ENCODE assay signal across 24 mouse cellular contexts in the genomic region with DNA sequence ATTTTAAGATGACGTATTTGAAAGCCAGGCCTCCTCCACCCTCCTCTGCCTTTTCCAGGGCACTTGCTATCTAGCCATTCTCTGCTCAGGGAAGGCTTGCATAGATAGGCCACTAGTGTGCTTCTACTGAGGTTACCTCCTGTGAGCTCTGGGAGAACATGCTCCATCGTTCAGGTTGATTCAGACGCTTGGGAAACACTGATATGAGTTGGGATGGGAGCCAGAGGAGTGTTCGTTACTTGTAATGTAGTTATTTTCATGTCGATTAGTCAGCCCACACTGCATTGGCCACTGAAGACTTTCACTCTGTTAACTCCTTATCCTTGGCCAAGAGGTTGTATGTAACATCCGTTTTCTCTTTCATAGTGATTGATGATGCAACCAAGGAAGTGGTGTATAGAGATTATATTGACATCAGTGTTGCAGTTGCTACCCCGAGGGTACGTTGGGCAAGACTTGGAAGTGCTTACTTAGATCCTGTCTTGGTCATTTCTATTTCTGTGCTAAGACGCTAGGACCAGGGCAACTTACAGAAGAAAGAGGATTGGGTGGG. TPM values are rescaled to one million over a fixed set of nuclear protein-coding genes. Genes with fewer than 3 reads are reported as not detected.
DNase-seq lines count a peak whose midpoint lies in the region; ATAC-seq and TF ChIP-seq lines count a peak whose summit lies in the region.
"Had no signal": no experiment of that assay in that cellular context is flagged by ENCODE, and none has a peak within 500 bp of the region (broad histone marks: within the 10 kb centered on the region; RNA-seq: fewer than 3 reads in every experiment).

No protein-coding gene starts in this region.

- H3K4me1 ChIP-seq in liver, postnatal 0 days (ENCODE audit: insufficient read depth) = no peaks in the 10 kb centered on the region
- H3K4me1 ChIP-seq in midbrain, embryonic 10.5 days = no peaks in the 10 kb centered on the region
- H3K4me1 ChIP-seq: heart, embryonic 13.5 days; neural tube, embryonic 15.5 days had no signal

- H3K4me3 ChIP-seq in liver, postnatal 0 days (ENCODE audit: low read depth, low read length) = no peak overlapping the region
- no peak overlapping the region for H3K4me3 ChIP-seq in midbrain, embryonic 10.5 days
- H3K4me3 ChIP-seq in layer of hippocampus, adult 2 months = no peak overlapping the region
- H3K4me3 ChIP-seq: embryonic facial prominence, embryonic 15.5 days; heart, embryonic 13.5 days; left cerebral cortex, adult 2 months; liver, embryonic 15.5 days; neural tube, embryonic 15.5 days had no signal

- no peak overlapping the region for H3K4me2 ChIP-seq in liver, postnatal 0 days (ENCODE audit: low read depth, low read length)
- H3K4me2 ChIP-seq: embryonic facial prominence, embryonic 15.5 days; heart, embryonic 13.5 days; hindbrain, embryonic 14.5 days; liver, embryonic 15.5 days; midbrain, embryonic 11.5 days; neural tube, embryonic 15.5 days had no signal

- H3K36me3 ChIP-seq in liver, postnatal 0 days (replicated peaks; ENCODE audit: insufficient read depth, low read length) = peaks cover 79% of the 10 kb centered on the region
- H3K36me3 ChIP-seq in midbrain, embryonic 10.5 days = peaks cover 96% of the 10 kb centered on the region

- DNase-seq in gastrocnemius, adult 18-20 months (ENCODE audit: low spot score) = peak; percentile 60
- no peak for DNase-seq in gastrocnemius, postnatal 4 days (ENCODE audit: low spot score in 2 of 2)
- no peak for DNase-seq in liver, postnatal 0 days
- no peak for DNase-seq in liver
- no peak for DNase-seq in midbrain, embryonic 10.5 days (ENCODE audit: low spot score)
- no peak for DNase-seq in layer of hippocampus, adult 2 months (ENCODE audit: low spot score in 2 of 2)
- DNase-seq: adrenal gland, postnatal 10 days; cerebellum, adult 9-10 months; gastrocnemius, postnatal 36 days; kidney, adult 9 months; kidney, postnatal 36 days; lung, postnatal 14 days; right cerebral cortex, postnatal 14 days; spleen, adult 18-20 months had no signal

- no peaks in the 10 kb centered on the region for H3K27me3 ChIP-seq in liver, postnatal 0 days (ENCODE audit: insufficient read depth, low read length)
- no peaks in the 10 kb centered on the region for H3K27me3 ChIP-seq in midbrain, embryonic 10.5 days (ENCODE audit: low read depth, poor library complexity, severe bottlenecking)
- H3K27me3 ChIP-seq: embryonic facial prominence, embryonic 15.5 days; heart, embryonic 13.5 days; liver, embryonic 15.5 days; neural tube, embryonic 15.5 days had no signal

- H3K9ac ChIP-seq in liver, postnatal 0 days (replicated peaks) = no peak overlapping the region
- H3K9ac ChIP-seq: embryonic facial prominence, embryonic 15.5 days; heart, embryonic 13.5 days; hindbrain, embryonic 14.5 days; liver, embryonic 15.5 days; neural tube, embryonic 15.5 days had no signal

- H3K9me3 ChIP-seq in liver, postnatal 0 days (ENCODE audit: low read length) = no peaks in the 10 kb centered on the region
- H3K9me3 ChIP-seq in midbrain, embryonic 10.5 days (replicated peaks) = no peaks in the 10 kb centered on the region
- H3K9me3 ChIP-seq: embryonic facial prominence, embryonic 15.5 days; heart, embryonic 13.5 days; liver, embryonic 15.5 days; neural tube, embryonic 15.5 days had no signal

- 75% methylated on average over 9 of the region's 9 CpGs for WGBS in liver, postnatal 0 days (ENCODE audit: insufficient replicate concordance)
- WGBS in midbrain, embryonic 10.5 days = 97% methylated on average over 9 of the region's 9 CpGs

- TF ChIP-seq CTCF in liver, postnatal 0 days (IDR thresholded peaks at IDR 0.05; ENCODE audit: low read depth) = no peak
- no peak for TF ChIP-seq CTCF in layer of hippocampus, adult 2 months (conservative IDR thresholded peaks at IDR 0.05)

- 0 out of 2 replicates have a peak overlapping the region, but pooled peaks have one; percentile 22 for H3K27ac ChIP-seq in liver, postnatal 0 days (ENCODE audit: low read depth)
- no peak overlapping the region for H3K27ac ChIP-seq in midbrain, embryonic 10.5 days (replicated peaks)
- no peak overlapping the region for H3K27ac ChIP-seq in layer of hippocampus, adult 2 months
- H3K27ac ChIP-seq: embryonic facial prominence, embryonic 15.5 days; heart, embryonic 13.5 days; hindbrain, embryonic 14.5 days; left cerebral cortex, adult 2 months; liver, embryonic 15.5 days; neural tube, embryonic 15.5 days had no signal

- ATAC-seq in liver, postnatal 0 days = no peak
- ATAC-seq in granulocyte monocyte progenitor cell, adult 5-6 weeks (replicated peaks; ENCODE audit: poor library complexity, severe bottlenecking) = peak; percentile 97
- 0 out of 2 replicates have a peak, but pooled peaks have one; percentile 9 for ATAC-seq in neutrophil, adult 5-6 weeks (ENCODE audit: extremely low read depth, insufficient number of reproducible peaks, low FRiP score, poor library complexity, severe bottlenecking)
- ATAC-seq: forebrain, embryonic 16.5 days had no signal

- no peak for TF ChIP-seq EP300 in liver, postnatal 0 days (IDR thresholded peaks at IDR 0.05; ENCODE audit: low read depth)

RNA-seq across cellular contexts. Expression of a gene that starts 18.9 kb away (rescaled TPM):
- 100 to 1,000 TPM; 263 to 288 TPM for total RNA-seq in gastrocnemius, adult 18-20 months (2021)
- 100 to 1,000 TPM; 248 to 258 TPM for total RNA-seq in gastrocnemius, postnatal 4 days (2021)
- polyA plus RNA-seq in liver, postnatal 0 days (2015; fragmentation: Nextera tagmentation; extraction: Ambion mirVana) = 68.3 and 76.4 TPM in 2 replicates
- total RNA-seq in granulocyte monocyte progenitor cell, adult 5-6 weeks (2014; fragmentation: Nextera tagmentation) = 106 and 140 TPM in 2 replicates
- total RNA-seq in granulocyte monocyte progenitor cell, adult 5-6 weeks (2017) = 167 and 195 TPM in 2 replicates
- 156 and 173 TPM in 2 replicates for total RNA-seq in neutrophil, adult 5-6 weeks (2017)
- 110 and 111 TPM in 2 replicates for polyA plus RNA-seq in midbrain, embryonic 10.5 days (2016; fragmentation: Nextera tagmentation; extraction: Ambion mirVana)
- total RNA-seq in layer of hippocampus, adult 2 months (2021) = 100 to 1,000 TPM; 145 to 155 TPM

RNA-seq across cellular contexts. Expression of a gene that starts 18.9 kb away (rescaled TPM):
- 1 to 10 TPM; 1.9 to 3.4 TPM for total RNA-seq in gastrocnemius, adult 18-20 months (2021)
- total RNA-seq in gastrocnemius, postnatal 4 days (2021) = 1 to 10 TPM; 3.2 to 4.7 TPM
- 2.3 and 2.8 TPM in 2 replicates for polyA plus RNA-seq in liver, postnatal 0 days (2015; fragmentation: Nextera tagmentation; extraction: Ambion mirVana)
- total RNA-seq in granulocyte monocyte progenitor cell, adult 5-6 weeks (2014; fragmentation: Nextera tagmentation) = 0.90 and 2.9 TPM in 2 replicates
- 1.1 and 1.5 TPM in 2 replicates for total RNA-seq in granulocyte monocyte progenitor cell, adult 5-6 weeks (2017)
- 1.6 and 5.0 TPM in 2 replicates for total RNA-seq in neutrophil, adult 5-6 weeks (2017)
- 2.3 and 3.5 TPM in 2 replicates for polyA plus RNA-seq in midbrain, embryonic 10.5 days (2016; fragmentation: Nextera tagmentation; extraction: Ambion mirVana)
- 1 to 10 TPM; 2.0 to 2.2 TPM for total RNA-seq in layer of hippocampus, adult 2 months (2021)

RNA-seq across cellular contexts. Expression of a gene that starts 21.6 kb away (rescaled TPM):
- under 1 TPM; 0.39 to 1.00 TPM for total RNA-seq in gastrocnemius, adult 18-20 months (2021)
- total RNA-seq in gastrocnemius, postnatal 4 days (2021) = under 1 TPM; 0.47 to 0.49 TPM
- 0.39 and 0.61 TPM in 2 replicates for polyA plus RNA-seq in liver, postnatal 0 days (2015; fragmentation: Nextera tagmentation; extraction: Ambion mirVana)
- not detected in 2 replicates for total RNA-seq in granulocyte monocyte progenitor cell, adult 5-6 weeks (2014; fragmentation: Nextera tagmentation)
- not detected in 2 replicates for total RNA-seq in granulocyte monocyte progenitor cell, adult 5-6 weeks (2017)
- not detected in 2 replicates for total RNA-seq in neutrophil, adult 5-6 weeks (2017)
- polyA plus RNA-seq in midbrain, embryonic 10.5 days (2016; fragmentation: Nextera tagmentation; extraction: Ambion mirVana) = 1.7 and 2.6 TPM in 2 replicates
- 10 to 100 TPM; 39.0 to 40.0 TPM for total RNA-seq in layer of hippocampus, adult 2 months (2021)

RNA-seq across cellular contexts. Expression of a gene that starts 48.1 kb away (rescaled TPM):
- 1 to 10 TPM; 1.7 to 1.8 TPM for total RNA-seq in gastrocnemius, adult 18-20 months (2021)
- total RNA-seq in gastrocnemius, postnatal 4 days (2021) = 1 to 10 TPM; 5.6 to 6.4 TPM
- polyA plus RNA-seq in liver, postnatal 0 days (2015; fragmentation: Nextera tagmentation; extraction: Ambion mirVana) = 0.36 and 0.45 TPM in 2 replicates
- total RNA-seq in granulocyte monocyte progenitor cell, adult 5-6 weeks (2014; fragmentation: Nextera tagmentation) = not detected in 2 replicates
- total RNA-seq in granulocyte monocyte progenitor cell, adult 5-6 weeks (2017) = not detected in 2 replicates
- total RNA-seq in neutrophil, adult 5-6 weeks (2017) = not detected in 2 replicates
- 2.9 and 3.9 TPM in 2 replicates for polyA plus RNA-seq in midbrain, embryonic 10.5 days (2016; fragmentation: Nextera tagmentation; extraction: Ambion mirVana)
- total RNA-seq in layer of hippocampus, adult 2 months (2021) = 1 to 10 TPM; 4.7 to 5.2 TPM

Comparison
In these comparisons a context has a peak if more than half of its experiments do, and no peak if none do; other contexts are left out.
1. RNA of a gene that starts 21.6 kb away (total RNA-seq): 39.0 to 40.0 TPM in layer of hippocampus, adult 2 months; 0.39 to 1.00 TPM in gastrocnemius, adult 18-20 months, 0.47 to 0.49 TPM in gastrocnemius, postnatal 4 days, not detected in granulocyte monocyte progenitor cell, adult 5-6 weeks and not detected in neutrophil, adult 5-6 weeks; every median in the first group is over 10 times any median in the second.